8 mouse cellular contexts compared by ENCODE assay signal in genomic region chr19:32210450-32211292, GRCm38 (mm10).
DNase-seq lines count a peak whose midpoint lies in the region; ATAC-seq and TF ChIP-seq lines count a peak whose summit lies in the region.

No protein-coding gene starts in this region.

- TF ChIP-seq CTCF in bone marrow macrophage, adult 2 months (IDR thresholded peaks at IDR 0.05; ENCODE audit: low read depth, low read length), result no peak
- peak; percentile 0; the same call in 1 of the 2 replicates for TF ChIP-seq CTCF in testis, adult 2 months (IDR thresholded peaks at IDR 0.05; ENCODE audit: control insufficient read depth, insufficient read depth, insufficient replicate concordance, low read depth, low read length)

- ATAC-seq in erythroblast, adult 5-6 weeks (replicated peaks; ENCODE audit: low FRiP score, poor library complexity, severe bottlenecking), result peak; percentile 99
- ATAC-seq in heart, embryonic 12.5 days (ENCODE audit: insufficient number of reproducible peaks, low FRiP score), result peak; percentile 95
- peak; percentile 100 for ATAC-seq in kidney, embryonic 16.5 days (ENCODE audit: low FRiP score, low TSS enrichment)
- peak; percentile 98 for ATAC-seq in liver, embryonic 15.5 days (ENCODE audit: insufficient read depth)
- peak; percentile 91 for ATAC-seq in neural tube, embryonic 12.5 days (ENCODE audit: low FRiP score, low read depth)

- H3K4me2 ChIP-seq in heart, embryonic 12.5 days, result peak overlapping the region; percentile 77
- H3K4me2 ChIP-seq in kidney, embryonic 16.5 days (replicated peaks; ENCODE audit: low read depth, low read length), result peak overlapping the region; percentile 84
- peak overlapping the region; percentile 94 for H3K4me2 ChIP-seq in liver, embryonic 15.5 days
- H3K4me2 ChIP-seq in neural tube, embryonic 12.5 days (replicated peaks), result peak overlapping the region; percentile 68

- no peaks in the 10 kb centered on the region for H3K36me3 ChIP-seq in heart, embryonic 12.5 days
- no peaks in the 10 kb centered on the region for H3K36me3 ChIP-seq in kidney, embryonic 16.5 days (ENCODE audit: insufficient read depth, low read length)
- H3K36me3 ChIP-seq in liver, embryonic 15.5 days (replicated peaks), result peaks cover 4% of the 10 kb centered on the region; the same call in 1 of the 2 replicates
- H3K36me3 ChIP-seq in neural tube, embryonic 12.5 days, result no peaks in the 10 kb centered on the region
- no peaks in the 10 kb centered on the region for H3K36me3 ChIP-seq in testis, adult 2 months (ENCODE audit: control insufficient read depth, insufficient read depth, low read length)

- H3K27me3 ChIP-seq in heart, embryonic 12.5 days (replicated peaks), result no peaks in the 10 kb centered on the region
- no peaks in the 10 kb centered on the region for H3K27me3 ChIP-seq in kidney, embryonic 16.5 days (ENCODE audit: insufficient read depth, low read length)
- H3K27me3 ChIP-seq in liver, embryonic 15.5 days, result no peaks in the 10 kb centered on the region
- H3K27me3 ChIP-seq in neural tube, embryonic 12.5 days (replicated peaks), result no peaks in the 10 kb centered on the region
- H3K27me3 ChIP-seq in testis, adult 2 months (ENCODE audit: control insufficient read depth, insufficient read depth, low read length), result no peaks in the 10 kb centered on the region

- H3K4me3 ChIP-seq in bone marrow macrophage, adult 2 months (ENCODE audit: insufficient read depth, low read length), result peak overlapping the region; percentile 84
- peak overlapping the region; percentile 57 for H3K4me3 ChIP-seq in heart, embryonic 12.5 days
- peak overlapping the region; percentile 61 for H3K4me3 ChIP-seq in kidney, embryonic 16.5 days (ENCODE audit: low read length)
- peak overlapping the region; percentile 67 for H3K4me3 ChIP-seq in liver, embryonic 15.5 days (replicated peaks)
- peak overlapping the region; percentile 34 for H3K4me3 ChIP-seq in neural tube, embryonic 12.5 days
- peak overlapping the region; percentile 78 for H3K4me3 ChIP-seq in testis, adult 2 months (ENCODE audit: control insufficient read depth, low read depth, low read length)

- peak overlapping the region; percentile 79 for H3K9ac ChIP-seq in heart, embryonic 12.5 days
- peak overlapping the region; percentile 75 for H3K9ac ChIP-seq in kidney, embryonic 16.5 days (replicated peaks; ENCODE audit: low read length)
- peak overlapping the region; percentile 77 for H3K9ac ChIP-seq in liver, embryonic 15.5 days
- H3K9ac ChIP-seq in neural tube, embryonic 12.5 days, result 0 out of 2 replicates have a peak overlapping the region, but pooled peaks have one; percentile 51

- H3K4me1 ChIP-seq in bone marrow macrophage, adult 2 months (ENCODE audit: control insufficient read depth, insufficient read depth, low read length), result peaks cover 19% of the 10 kb centered on the region
- H3K4me1 ChIP-seq in heart, embryonic 12.5 days (replicated peaks), result peaks cover 21% of the 10 kb centered on the region
- peaks cover 17% of the 10 kb centered on the region for H3K4me1 ChIP-seq in kidney, embryonic 16.5 days (ENCODE audit: insufficient read depth, low read length)
- peaks cover 55% of the 10 kb centered on the region for H3K4me1 ChIP-seq in liver, embryonic 15.5 days (replicated peaks)
- H3K4me1 ChIP-seq in neural tube, embryonic 12.5 days, result peaks cover 11% of the 10 kb centered on the region
- no peaks in the 10 kb centered on the region; the same call in 1 of the 2 replicates for H3K4me1 ChIP-seq in testis, adult 2 months (ENCODE audit: control insufficient read depth, insufficient read depth, low read length)

- H3K27ac ChIP-seq in bone marrow macrophage, adult 2 months (ENCODE audit: insufficient read depth, low read depth, low read length), result peak overlapping the region; percentile 45
- H3K27ac ChIP-seq in heart, embryonic 12.5 days (ENCODE audit: poor library complexity, severe bottlenecking), result peak overlapping the region; percentile 78
- H3K27ac ChIP-seq in kidney, embryonic 16.5 days (ENCODE audit: low read length), result peak overlapping the region; percentile 94
- peak overlapping the region; percentile 80 for H3K27ac ChIP-seq in liver, embryonic 15.5 days (replicated peaks)
- H3K27ac ChIP-seq in neural tube, embryonic 12.5 days, result no peak overlapping the region
- peak overlapping the region; percentile 75 for H3K27ac ChIP-seq in testis, adult 2 months (ENCODE audit: control insufficient read depth, insufficient read depth, low read depth, low read length)

- DNase-seq in CD4-positive helper T cell, adult 2 months (ENCODE audit: low read depth, low spot score), result peak; percentile 85

- TF ChIP-seq POLR2A in bone marrow macrophage, adult 2 months (IDR thresholded peaks at IDR 0.05; ENCODE audit: borderline replicate concordance, low read depth, low read length), result peak; percentile 69
- peak; percentile 33; the same call in 1 of the 2 replicates for TF ChIP-seq POLR2A in testis, adult 2 months (IDR thresholded peaks at IDR 0.05; ENCODE audit: control insufficient read depth, low read depth, low read length)

- WGBS in heart, embryonic 12.5 days, result under 1% methylated on average over 34 of the region's 34 CpGs
- 1% methylated on average over 34 of the region's 34 CpGs for WGBS in kidney, embryonic 16.5 days
- WGBS in liver, embryonic 15.5 days (ENCODE audit: insufficient replicate concordance), result 2% methylated on average over 34 of the region's 34 CpGs
- WGBS in neural tube, embryonic 12.5 days, result 4% methylated on average over 34 of the region's 34 CpGs

- H3K9me3 ChIP-seq in heart, embryonic 12.5 days (replicated peaks), result no peaks in the 10 kb centered on the region
- no peaks in the 10 kb centered on the region for H3K9me3 ChIP-seq in kidney, embryonic 16.5 days (ENCODE audit: low read length)
- no peaks in the 10 kb centered on the region for H3K9me3 ChIP-seq in liver, embryonic 15.5 days (replicated peaks)
- H3K9me3 ChIP-seq in neural tube, embryonic 12.5 days, result no peaks in the 10 kb centered on the region

Comparison
In these comparisons a context has a peak if more than half of its experiments do, and no peak if none do; other contexts are left out.
1. H3K4me3 ChIP-seq: peak in every context shown above with its lines; median percentile 84 in bone marrow macrophage, adult 2 months; 78 in testis, adult 2 months; 67 in liver, embryonic 15.5 days; 61 in kidney, embryonic 16.5 days; 57 in heart, embryonic 12.5 days; 34 in neural tube, embryonic 12.5 days.